11 mouse cellular contexts compared by ENCODE assay signal in the genomic region with DNA sequence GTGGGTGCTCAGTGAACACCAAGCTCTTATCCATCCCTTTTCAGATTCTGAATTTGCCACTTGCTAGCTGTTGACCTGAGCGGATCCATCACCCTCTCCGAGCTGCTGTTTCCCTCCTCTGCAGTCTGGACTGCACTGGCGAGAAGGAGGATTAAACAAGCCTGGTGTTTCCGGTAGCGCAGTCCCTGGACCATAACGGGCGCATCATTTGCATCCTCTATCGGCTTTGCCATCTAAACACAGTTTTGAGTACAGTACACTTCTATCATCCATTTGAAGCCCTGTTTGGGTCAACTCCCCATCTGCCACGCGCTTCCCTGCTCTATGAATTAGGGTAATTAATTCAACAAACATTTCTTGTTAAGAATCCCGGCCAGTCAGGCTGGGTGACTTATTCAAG. TPM values are rescaled to one million over a fixed set of nuclear protein-coding genes. Genes with fewer than 3 reads are reported as not detected.
DNase-seq lines count a peak whose midpoint lies in the region; ATAC-seq and TF ChIP-seq lines count a peak whose summit lies in the region.
"Had no signal": no experiment of that assay in that cellular context is flagged by ENCODE, and none has a peak within 500 bp of the region (broad histone marks: within the 10 kb centered on the region; RNA-seq: fewer than 3 reads in every experiment).

No protein-coding gene starts in this region.

- H3K4me2 ChIP-seq in forebrain, embryonic 15.5 days (replicated peaks), result peak overlapping the region; percentile 51
- peak overlapping the region; percentile 59 for H3K4me2 ChIP-seq in midbrain, embryonic 11.5 days

- WGBS in forebrain, embryonic 15.5 days, result 3% methylated on average over 11 of the region's 11 CpGs
- whole genome bisulfite sequencing in midbrain, embryonic 11.5 days, result 2% methylated on average over 11 of the region's 11 CpGs

- peak overlapping the region; percentile 62; the same call in 1 of the 2 replicates for H3K4me3 ChIP-seq in gastrocnemius, adult 2 months
- H3K4me3 ChIP-seq in forebrain, embryonic 15.5 days, result no peak overlapping the region
- peak overlapping the region; percentile 32 for H3K4me3 ChIP-seq in midbrain, embryonic 11.5 days (ENCODE audit: low read depth, low read length)

- intact Hi-C loops in gastrocnemius, adult 2 months (cut with DNase I), result no loop called here

- no peak for ATAC-seq in forebrain, embryonic 15.5 days (replicated peaks)
- ATAC-seq in midbrain, embryonic 11.5 days (ENCODE audit: low FRiP score), result 0 out of 2 replicates have a peak, but pooled peaks have one; percentile 60
- ATAC-seq: lung, postnatal 0 days had no signal

- TF ChIP-seq CTCF in gastrocnemius, adult 2 months (IDR thresholded peaks at IDR 0.05), result no peak

- no peaks in the 10 kb centered on the region for H3K36me3 ChIP-seq in forebrain, embryonic 15.5 days
- no peaks in the 10 kb centered on the region for H3K36me3 ChIP-seq in midbrain, embryonic 11.5 days (ENCODE audit: control insufficient read depth, insufficient read depth, low read length)

- H3K4me1 ChIP-seq in forebrain, embryonic 15.5 days, result peaks cover 23% of the 10 kb centered on the region
- peaks cover 14% of the 10 kb centered on the region for H3K4me1 ChIP-seq in midbrain, embryonic 11.5 days (ENCODE audit: control insufficient read depth, insufficient read depth, low read length)

- no peak overlapping the region for H3K27ac ChIP-seq in gastrocnemius, adult 2 months
- no peak overlapping the region for H3K27ac ChIP-seq in forebrain, embryonic 15.5 days (replicated peaks)
- H3K27ac ChIP-seq in midbrain, embryonic 11.5 days (ENCODE audit: low read depth, low read length), result no peak overlapping the region

- H3K9ac ChIP-seq in forebrain, embryonic 15.5 days (replicated peaks), result no peak overlapping the region
- peak overlapping the region; percentile 26; the same call in 1 of the 2 replicates for H3K9ac ChIP-seq in midbrain, embryonic 11.5 days (ENCODE audit: low read length)

- peaks cover 72% of the 10 kb centered on the region for H3K27me3 ChIP-seq in forebrain, embryonic 15.5 days
- H3K27me3 ChIP-seq in midbrain, embryonic 11.5 days (ENCODE audit: control insufficient read depth, insufficient read depth, low read length), result peaks cover 55% of the 10 kb centered on the region

- DNase-seq in gastrocnemius, adult 2 months, result no peak
- DNase-seq in gastrocnemius, postnatal 10 days, result no peak
- DNase-seq in B cell, adult 2 months, result peak; percentile 39 to 49
- peak; percentile 92 for DNase-seq in midbrain, embryonic 11.5 days (ENCODE audit: low spot score, missing footprints)
- DNase-seq in frontal cortex, postnatal 36 days (ENCODE audit: low spot score in 2 of 2), result no peak
- DNase-seq in adrenal gland, postnatal 10 days, result no peak
- no peak for DNase-seq in kidney, postnatal 14 days
- DNase-seq: kidney, postnatal 25 days; thymus, postnatal 36 days had no signal

- H3K9me3 ChIP-seq in forebrain, embryonic 15.5 days, result no peaks in the 10 kb centered on the region
- H3K9me3 ChIP-seq in midbrain, embryonic 11.5 days (ENCODE audit: control insufficient read depth, low read length), result no peaks in the 10 kb centered on the region

RNA-seq across cellular contexts. Expression of gene Kcns1, which starts 0.6 kb away (rescaled TPM):
- 1 to 10 TPM in 1 of 2 experiments, under 1 TPM in 1; 0.31 to 1.0 TPM for total RNA-seq in gastrocnemius, adult 2 months (2021)
- total RNA-seq in gastrocnemius, postnatal 10 days (2021), result 1 to 10 TPM; 4.8 to 5.1 TPM
- polyA plus RNA-seq in forebrain, embryonic 15.5 days (2015; fragmentation: Nextera tagmentation; extraction: Ambion mirVana), result 0.55 and 0.75 TPM in 2 replicates
- 0.07 TPM in 1 of 2 replicates, not detected in the other for polyA plus RNA-seq in midbrain, embryonic 11.5 days (2014; fragmentation: Nextera tagmentation; extraction: Ambion mirVana)
- under 1 TPM; 0.09 to 0.15 TPM for total RNA-seq in adrenal gland, postnatal 10 days (2021)
- polyA plus RNA-seq: lung, postnatal 0 days had no signal

RNA-seq across cellular contexts. Expression of gene Wfdc5, which starts 12.2 kb away (rescaled TPM):
- not detected for total RNA-seq in gastrocnemius, adult 2 months (2021)
- total RNA-seq in gastrocnemius, postnatal 10 days (2021), result under 1 TPM; 0.47 to 0.52 TPM
- polyA plus RNA-seq in forebrain, embryonic 15.5 days (2015; fragmentation: Nextera tagmentation; extraction: Ambion mirVana), result not detected in 2 replicates
- not detected in 2 replicates for polyA plus RNA-seq in midbrain, embryonic 11.5 days (2014; fragmentation: Nextera tagmentation; extraction: Ambion mirVana)
- total RNA-seq in adrenal gland, postnatal 10 days (2021), result not detected

RNA-seq across cellular contexts. Expression of gene Wfdc12, which starts 20.1 kb away (rescaled TPM):
- not detected for total RNA-seq in gastrocnemius, adult 2 months (2021)
- not detected for total RNA-seq in gastrocnemius, postnatal 10 days (2021)
- not detected in 2 replicates for polyA plus RNA-seq in forebrain, embryonic 15.5 days (2015; fragmentation: Nextera tagmentation; extraction: Ambion mirVana)
- polyA plus RNA-seq in midbrain, embryonic 11.5 days (2014; fragmentation: Nextera tagmentation; extraction: Ambion mirVana), result not detected in 2 replicates
- not detected for total RNA-seq in adrenal gland, postnatal 10 days (2021)

RNA-seq across cellular contexts. Expression of gene Wfdc15a, which starts 29.6 kb away (rescaled TPM):
- not detected for total RNA-seq in gastrocnemius, adult 2 months (2021)
- not detected for total RNA-seq in gastrocnemius, postnatal 10 days (2021)
- polyA plus RNA-seq in forebrain, embryonic 15.5 days (2015; fragmentation: Nextera tagmentation; extraction: Ambion mirVana), result not detected in 2 replicates
- polyA plus RNA-seq in midbrain, embryonic 11.5 days (2014; fragmentation: Nextera tagmentation; extraction: Ambion mirVana), result not detected in 2 replicates
- total RNA-seq in adrenal gland, postnatal 10 days (2021), result not detected
- polyA plus RNA-seq: lung, postnatal 0 days had no signal

RNA-seq across cellular contexts. Expression of gene Wfdc15b, which starts 51.1 kb away (rescaled TPM):
- total RNA-seq in gastrocnemius, adult 2 months (2021), result not detected
- total RNA-seq in gastrocnemius, postnatal 10 days (2021), result not detected
- not detected in 2 replicates for polyA plus RNA-seq in forebrain, embryonic 15.5 days (2015; fragmentation: Nextera tagmentation; extraction: Ambion mirVana)
- not detected in 2 replicates for polyA plus RNA-seq in midbrain, embryonic 11.5 days (2014; fragmentation: Nextera tagmentation; extraction: Ambion mirVana)
- total RNA-seq in adrenal gland, postnatal 10 days (2021), result not detected
- polyA plus RNA-seq: lung, postnatal 0 days had no signal

Comparison
In these comparisons a context has a peak if more than half of its experiments do, and no peak if none do; other contexts are left out.
1. DNase-seq: peak in B cell, adult 2 months (2 of 2) and midbrain, embryonic 11.5 days (single experiment); none in gastrocnemius, adult 2 months (single experiment), gastrocnemius, postnatal 10 days (single experiment), frontal cortex, postnatal 36 days (0 of 2), adrenal gland, postnatal 10 days (single experiment) and kidney, postnatal 14 days (single experiment).